Mouse (Mus musculus) CH12.LX (cell line): ENCODE results near the gene Bbs10.

Experiments used
- CTCF ChIP-seq, 2 experiments: IDR thresholded peaks in 1 of 2; conservative IDR thresholded peaks in 1 of 2; 2 replicates each; pipeline ENCODE4 v1.5.1; 2011 to 2012; ENCODE audit warnings: low read depth in 2 of 2, low read length in 2 of 2, improper control_type of control experiment in 1 of 2, inconsistent platforms in 1 of 2, mild to moderate bottlenecking in 1 of 2, moderate library complexity in 1 of 2
- JUND ChIP-seq: conservative IDR thresholded peaks from 2 replicates; pipeline ENCODE4 v1.6.1; 2011; ENCODE audit warnings: low read depth, low read length, improper control_type of control experiment
- NRF1 ChIP-seq: IDR thresholded peaks from 2 replicates; pipeline ENCODE4 v1.6.1; 2014; ENCODE audit warnings: low read depth, mild to moderate bottlenecking, inconsistent platforms, low read length, improper control_type of control experiment, moderate library complexity
- SIN3A ChIP-seq: IDR thresholded peaks from 2 replicates; pipeline ENCODE4 v1.6.1; 2012; ENCODE audit warnings: low read length, improper control_type of control experiment, inconsistent platforms
- ZKSCAN1 ChIP-seq: IDR thresholded peaks from 2 replicates; pipeline ENCODE4 v1.6.1; 2012; ENCODE audit warnings: low read depth, inconsistent platforms, low read length, improper control_type of control experiment, borderline replicate concordance

GRCm38 (mm10) chr10:111343555-111343954 is 45.1 kb downstream of the Bbs10 start:
- TF ChIP-seq JUND (no peak), NRF1 (no peak), ZKSCAN1 (no peak), CTCF (conservative IDR thresholded peaks at IDR 0.05 in 1 of 2, IDR thresholded peaks at IDR 0.05 in 1 of 2; ENCODE audit: low read depth in 2 of 2, low read length in 2 of 2) (no peak), SIN3A (no peak)
